Mouse (Mus musculus) right cerebral cortex, adult 18-20 months (tissue): ENCODE data around the gene Trim59.
"Not testable (repeated sequence)": the region's sequence is repeated elsewhere in the genome, so short reads cannot be mapped to it uniquely, and the experiment has no call there.

Experiments
- DNase-seq: peaks from one replicate; pipeline ENCODE4 v3.0.0; 2022; ENCODE audit warnings: mixed read lengths

Gene Trim59

GRCm38 (mm10) chr3:69044645-69045399 lies at the start of gene Trim59:
Gene Trim59, minus strand, starts transcription at chr3:69044755.
- DNase-seq = peak; percentile 91

- DNase-seq = no peak
Observed at GRCm38 (mm10) chr3:69064005-69064404, 19.4 kb upstream of the Trim59 start.

GRCm38 (mm10) chr3:69062764-69063163 lies 18.2 kb upstream of the Trim59 start:
- DNase-seq = no peak

GRCm38 (mm10) chr3:69060672-69061071 lies 16.1 kb upstream of the Trim59 start:
- no peak for DNase-seq

- no peak for DNase-seq
Observed at GRCm38 (mm10) chr3:69055871-69056270, 11.3 kb upstream of the Trim59 start.

GRCm38 (mm10) chr3:69054760-69055432 lies 10.3 kb upstream of the Trim59 start:
- DNase-seq = no peak

- DNase-seq = no peak
Observed at GRCm38 (mm10) chr3:69051894-69052293, 7.3 kb upstream of the Trim59 start.

GRCm38 (mm10) chr3:69049011-69049410 lies 4.5 kb upstream of the Trim59 start:
- peak; percentile 39 for DNase-seq

GRCm38 (mm10) chr3:69047684-69048083 lies 3.1 kb upstream of the Trim59 start:
- no peak for DNase-seq

- DNase-seq = no peak
Observed at GRCm38 (mm10) chr3:69046509-69046908, 2.0 kb upstream of the Trim59 start.

- DNase-seq = no peak
Observed at GRCm38 (mm10) chr3:69045750-69046149, 1.2 kb upstream of the Trim59 start.

GRCm38 (mm10) chr3:69045400-69045703 lies 797 bp upstream of the Trim59 start:
- no peak for DNase-seq

GRCm38 (mm10) chr3:69044167-69044591 lies 376 bp downstream of the Trim59 start:
- no peak for DNase-seq

- no peak for DNase-seq
Observed at GRCm38 (mm10) chr3:69041298-69041697, 3.3 kb downstream of the Trim59 start.

- DNase-seq = no peak
Observed at GRCm38 (mm10) chr3:69040105-69040504, 4.5 kb downstream of the Trim59 start.

GRCm38 (mm10) chr3:69026133-69026783 lies 18.3 kb downstream of the Trim59 start:
- DNase-seq = no peak

GRCm38 (mm10) chr3:69020764-69021163 lies 23.8 kb downstream of the Trim59 start:
- DNase-seq = no peak

- no peak for DNase-seq
Observed at GRCm38 (mm10) chr3:69020285-69020684, 24.3 kb downstream of the Trim59 start.

GRCm38 (mm10) chr3:69018635-69019034 lies 25.9 kb downstream of the Trim59 start:
- not testable (repeated sequence) for DNase-seq

GRCm38 (mm10) chr3:69017181-69017580 lies 27.4 kb downstream of the Trim59 start:
- DNase-seq = no peak

GRCm38 (mm10) chr3:69008873-69009272 lies 35.7 kb downstream of the Trim59 start:
- DNase-seq = no peak

GRCm38 (mm10) chr3:69006246-69006760 lies 38.3 kb downstream of the Trim59 start:
- no peak for DNase-seq

GRCm38 (mm10) chr3:69005338-69006245 lies 39.0 kb downstream of the Trim59 start:
- DNase-seq = peak; percentile 5
